Mouse (Mus musculus): ENCODE results near the gene Gtf3c1. TPM values are rescaled to one million over a fixed set of nuclear protein-coding genes. Genes with fewer than 3 reads are reported as not detected.
"Not testable (repeated sequence)": the region's sequence is repeated elsewhere in the genome, so short reads cannot be mapped to it uniquely, and the experiment has no call there.

The Gtf3c1 gene
- polyA plus RNA-seq, 1 experiment = 97.0 TPM

GRCm38 (mm10) chr7:125714803-125715202, 7.2 kb upstream of the Gtf3c1 start:
- no peak for DNase-seq
- no peak overlapping the region for H3K27ac ChIP-seq (ENCODE audit: control insufficient read depth, insufficient read depth, low read length)
- no peaks in the 10 kb centered on the region for H3K36me3 ChIP-seq (ENCODE audit: control insufficient read depth, insufficient read depth, low read length)
- H3K4me3 ChIP-seq (ENCODE audit: control insufficient read depth, insufficient read depth, low read length) = no peak overlapping the region
- H3K27me3 ChIP-seq (ENCODE audit: control insufficient read depth, insufficient read depth, low read length) = no peaks in the 10 kb centered on the region
- H3K4me1 ChIP-seq (replicated peaks; ENCODE audit: control insufficient read depth, insufficient read depth, low read length) = no peaks in the 10 kb centered on the region
- TF ChIP-seq POLR2A (IDR thresholded peaks at IDR 0.05; ENCODE audit: control insufficient read depth, extremely low read depth, insufficient read depth, low read length, poor library complexity) (no peak), CTCF (IDR thresholded peaks at IDR 0.05; ENCODE audit: borderline replicate concordance, control insufficient read depth, extremely low read depth, insufficient read depth, low read length, poor library complexity) (no peak)
- 80% methylated on average over 3 of the region's 3 CpGs for WGBS

- not testable (repeated sequence) for H3K4me3 ChIP-seq (ENCODE audit: control insufficient read depth, insufficient read depth, low read length); H3K36me3 ChIP-seq (ENCODE audit: control insufficient read depth, insufficient read depth, low read length); H3K27me3 ChIP-seq (ENCODE audit: control insufficient read depth, insufficient read depth, low read length); DNase-seq; H3K27ac ChIP-seq (ENCODE audit: control insufficient read depth, insufficient read depth, low read length); H3K4me1 ChIP-seq (replicated peaks; ENCODE audit: control insufficient read depth, insufficient read depth, low read length)
- 24% methylated on average over 7 of the region's 7 CpGs for WGBS
These were observed 6.0 kb upstream of the Gtf3c1 start for GRCm38 (mm10) chr7:125713542-125714055.

- no peak for DNase-seq
- TF ChIP-seq POLR2A (IDR thresholded peaks at IDR 0.05; ENCODE audit: control insufficient read depth, extremely low read depth, insufficient read depth, low read length, poor library complexity) (no peak), CTCF (IDR thresholded peaks at IDR 0.05; ENCODE audit: borderline replicate concordance, control insufficient read depth, extremely low read depth, insufficient read depth, low read length, poor library complexity) (no peak)
- no peak overlapping the region for H3K27ac ChIP-seq (ENCODE audit: control insufficient read depth, insufficient read depth, low read length)
- H3K36me3 ChIP-seq (ENCODE audit: control insufficient read depth, insufficient read depth, low read length) = peaks cover 11% of the 10 kb centered on the region
- WGBS = 7% methylated on average over 15 of the region's 15 CpGs
- peak overlapping the region; percentile 82 for H3K4me3 ChIP-seq (ENCODE audit: control insufficient read depth, insufficient read depth, low read length)
- no peaks in the 10 kb centered on the region for H3K27me3 ChIP-seq (ENCODE audit: control insufficient read depth, insufficient read depth, low read length)
- H3K4me1 ChIP-seq (replicated peaks; ENCODE audit: control insufficient read depth, insufficient read depth, low read length) = peaks cover 17% of the 10 kb centered on the region
These were observed 520 bp upstream of the Gtf3c1 start for GRCm38 (mm10) chr7:125708100-125708499.

GRCm38 (mm10) chr7:125707186-125707585, 394 bp downstream of the Gtf3c1 start:
- Histone ChIP-seq H3K4me1 (replicated peaks; ENCODE audit: control insufficient read depth, insufficient read depth, low read length) (peaks cover 17% of the 10 kb centered on the region), H3K4me3 (ENCODE audit: control insufficient read depth, insufficient read depth, low read length) (peak overlapping the region; percentile 72), H3K27me3 (ENCODE audit: control insufficient read depth, insufficient read depth, low read length) (no peaks in the 10 kb centered on the region), H3K36me3 (ENCODE audit: control insufficient read depth, insufficient read depth, low read length) (peaks cover 20% of the 10 kb centered on the region), H3K27ac (ENCODE audit: control insufficient read depth, insufficient read depth, low read length) (no peak overlapping the region)
- TF ChIP-seq CTCF (IDR thresholded peaks at IDR 0.05; ENCODE audit: borderline replicate concordance, control insufficient read depth, extremely low read depth, insufficient read depth, low read length, poor library complexity) (no peak), POLR2A (IDR thresholded peaks at IDR 0.05; ENCODE audit: control insufficient read depth, extremely low read depth, insufficient read depth, low read length, poor library complexity) (no peak)
- DNase-seq = peak; percentile 74
- WGBS = under 1% methylated on average over 24 of the region's 24 CpGs

- H3K4me1 ChIP-seq (replicated peaks; ENCODE audit: control insufficient read depth, insufficient read depth, low read length) = peaks cover 12% of the 10 kb centered on the region
These were observed 4.8 kb downstream of the Gtf3c1 start for GRCm38 (mm10) chr7:125702791-125703190.

GRCm38 (mm10) chr7:125694056-125694455, 13.5 kb downstream of the Gtf3c1 start:
- no peak overlapping the region for H3K27ac ChIP-seq (ENCODE audit: control insufficient read depth, insufficient read depth, low read length)
- H3K27me3 ChIP-seq (ENCODE audit: control insufficient read depth, insufficient read depth, low read length) = no peaks in the 10 kb centered on the region
- peaks cover 93% of the 10 kb centered on the region for H3K36me3 ChIP-seq (ENCODE audit: control insufficient read depth, insufficient read depth, low read length)
- H3K4me1 ChIP-seq (replicated peaks; ENCODE audit: control insufficient read depth, insufficient read depth, low read length) = no peaks in the 10 kb centered on the region
- no peak overlapping the region for H3K4me3 ChIP-seq (ENCODE audit: control insufficient read depth, insufficient read depth, low read length)
- 95% methylated on average over 5 of the region's 5 CpGs for WGBS
- no peak for DNase-seq
- TF ChIP-seq CTCF (IDR thresholded peaks at IDR 0.05; ENCODE audit: borderline replicate concordance, control insufficient read depth, extremely low read depth, insufficient read depth, low read length, poor library complexity) (no peak), POLR2A (IDR thresholded peaks at IDR 0.05; ENCODE audit: control insufficient read depth, extremely low read depth, insufficient read depth, low read length, poor library complexity) (no peak)

More at GRCm38 (mm10) chr7:125702791-125703190, 4.8 kb downstream of the Gtf3c1 start:
- TF ChIP-seq POLR2A (IDR thresholded peaks at IDR 0.05; ENCODE audit: control insufficient read depth, extremely low read depth, insufficient read depth, low read length, poor library complexity) = no peak
- 100% methylated on average over 1 of the region's 1 CpGs for WGBS
- no peak overlapping the region for H3K4me3 ChIP-seq (ENCODE audit: control insufficient read depth, insufficient read depth, low read length)
- peaks cover 57% of the 10 kb centered on the region for H3K36me3 ChIP-seq (ENCODE audit: control insufficient read depth, insufficient read depth, low read length)
- DNase-seq = no peak
- no peaks in the 10 kb centered on the region for H3K27me3 ChIP-seq (ENCODE audit: control insufficient read depth, insufficient read depth, low read length)
- no peak overlapping the region for H3K27ac ChIP-seq (ENCODE audit: control insufficient read depth, insufficient read depth, low read length)

GRCm38 (mm10) chr7:125690516-125690915, 17.1 kb downstream of the Gtf3c1 start:
- Histone ChIP-seq H3K36me3 (ENCODE audit: control insufficient read depth, insufficient read depth, low read length) (peaks cover 61% of the 10 kb centered on the region), H3K27me3 (ENCODE audit: control insufficient read depth, insufficient read depth, low read length) (no peaks in the 10 kb centered on the region), H3K27ac (ENCODE audit: control insufficient read depth, insufficient read depth, low read length) (no peak overlapping the region), H3K4me3 (ENCODE audit: control insufficient read depth, insufficient read depth, low read length) (no peak overlapping the region), H3K4me1 (replicated peaks; ENCODE audit: control insufficient read depth, insufficient read depth, low read length) (no peaks in the 10 kb centered on the region)
- DNase-seq = no peak
- no peak for TF ChIP-seq POLR2A (IDR thresholded peaks at IDR 0.05; ENCODE audit: control insufficient read depth, extremely low read depth, insufficient read depth, low read length, poor library complexity)
- no peak for TF ChIP-seq CTCF (IDR thresholded peaks at IDR 0.05; ENCODE audit: borderline replicate concordance, control insufficient read depth, extremely low read depth, insufficient read depth, low read length, poor library complexity)
- WGBS = 94% methylated on average over 4 of the region's 4 CpGs
